27 mouse cellular contexts compared by ENCODE assay signal in genomic region chr13:96424496-96425274, GRCm38 (mm10). TPM values are rescaled to one million over a fixed set of nuclear protein-coding genes. Genes with fewer than 3 reads are reported as not detected.
"Had no signal": no experiment of that assay in that cellular context is flagged by ENCODE, and none has a peak within 500 bp of the region (broad histone marks: within the 10 kb centered on the region; RNA-seq: fewer than 3 reads in every experiment).

No protein-coding gene starts in this region.

- H3K4me3 ChIP-seq: gastrocnemius, adult 2 months; heart, adult 2 months; heart, embryonic 13.5 days; heart, embryonic 15.5 days; hindbrain, embryonic 10.5 days; hindbrain, embryonic 12.5 days; layer of hippocampus, adult 2 months; limb, embryonic 10.5 days; limb, embryonic 12.5 days; liver, embryonic 13.5 days; liver, embryonic 15.5 days had no signal

- H3K27ac ChIP-seq: gastrocnemius, adult 2 months; heart, adult 2 months; heart, embryonic 13.5 days; heart, embryonic 15.5 days; hindbrain, embryonic 10.5 days; hindbrain, embryonic 12.5 days; hindbrain, embryonic 14.5 days; layer of hippocampus, adult 2 months; limb, embryonic 10.5 days; limb, embryonic 12.5 days; liver, embryonic 13.5 days; liver, embryonic 15.5 days had no signal

- H3K27me3 ChIP-seq: heart, embryonic 13.5 days; heart, embryonic 15.5 days; hindbrain, embryonic 12.5 days; limb, embryonic 12.5 days; liver, embryonic 13.5 days; liver, embryonic 15.5 days had no signal

- H3K4me1 ChIP-seq: hindbrain, embryonic 10.5 days; hindbrain, embryonic 12.5 days; limb, embryonic 12.5 days; liver, embryonic 13.5 days; liver, embryonic 15.5 days had no signal

- DNase-seq: gastrocnemius, adult 2 months; gastrocnemius, postnatal 10 days; gastrocnemius, postnatal 25 days; heart, adult 2 months; heart, postnatal 14 days; heart, postnatal 4 days; kidney, adult 18-20 months; kidney, adult 8-10 months; kidney, postnatal 10 days; kidney, postnatal 25 days; kidney, postnatal 4 days; liver; liver, embryonic 13.5 days; liver, postnatal 0 days had no signal

- H3K36me3 ChIP-seq: heart, embryonic 15.5 days; hindbrain, embryonic 10.5 days; hindbrain, embryonic 12.5 days; limb, embryonic 10.5 days; limb, embryonic 12.5 days; liver, embryonic 13.5 days; liver, embryonic 15.5 days had no signal

- H3K9me3 ChIP-seq: heart, embryonic 13.5 days; heart, embryonic 15.5 days; hindbrain, embryonic 10.5 days; hindbrain, embryonic 12.5 days; limb, embryonic 10.5 days; limb, embryonic 12.5 days; liver, embryonic 13.5 days; liver, embryonic 15.5 days had no signal

RNA-seq across cellular contexts. Expression of gene Ankdd1b, which starts 46.3 kb away (rescaled TPM):
- total RNA-seq: gastrocnemius, postnatal 25 days; granulocyte monocyte progenitor cell, adult 5-6 weeks; layer of hippocampus, postnatal 25 days had no signal
- polyA plus RNA-seq: hindbrain, embryonic 10.5 days; hindbrain, embryonic 14.5 days; inflammation-experienced regulatory T-cells, adult 6 months; kidney, embryonic 16.5 days; limb, embryonic 10.5 days; liver, embryonic 13.5 days; liver, embryonic 15.5 days; liver, postnatal 0 days had no signal
